Mouse (Mus musculus) intestine, postnatal 0 days (tissue): ENCODE results near the gene Socs4. TPM values are rescaled to one million over a fixed set of nuclear protein-coding genes. Genes with fewer than 3 reads are reported as not detected.

Source experiments
- ATAC-seq: fragments of 200-750 bp; cut with Nextera tagmentation; 2 replicates; pipeline ENCODE4 v1.8.0; 2017; ENCODE audit warnings: mild to moderate bottlenecking, moderate TSS enrichment, moderate library complexity
- H3K27ac ChIP-seq: fragments of 300-500 bp; sonication (generic); 2 replicates; pipeline ENCODE4 v1.5.1; 2014; ENCODE audit warnings: mild to moderate bottlenecking, low read depth, low read length, moderate library complexity
- H3K27me3 ChIP-seq: fragments of 300-500 bp; sonication (generic); replicated peaks from 2 replicates; pipeline ENCODE4 v1.6.1; 2014; ENCODE audit warnings: low read length, mixed read lengths; ENCODE audit not compliant: control insufficient read depth, insufficient read depth
- H3K36me3 ChIP-seq: fragments of 300-500 bp; sonication (generic); 2 replicates; pipeline ENCODE4 v1.6.1; 2014; ENCODE audit warnings: mild to moderate bottlenecking, moderate library complexity; ENCODE audit not compliant: control insufficient read depth, insufficient read depth
- H3K4me1 ChIP-seq: fragments of 300-500 bp; sonication (generic); replicated peaks from 2 replicates; pipeline ENCODE4 v1.6.1; 2014; ENCODE audit warnings: antibody characterized with exemption, low read length, mixed read lengths; ENCODE audit not compliant: control insufficient read depth, insufficient read depth
- H3K4me2 ChIP-seq: fragments of 300-500 bp; sonication (generic); replicated peaks from 2 replicates; pipeline ENCODE4 v1.6.1; 2014; ENCODE audit warnings: low read depth, mild to moderate bottlenecking, moderate library complexity
- H3K4me3 ChIP-seq: fragments of 300-500 bp; sonication (generic); 2 replicates; pipeline ENCODE4 v1.5.1; 2014; ENCODE audit warnings: low read depth, low read length
- H3K9ac ChIP-seq: fragments of 300-500 bp; sonication (generic); 2 replicates; pipeline ENCODE4 v1.6.1; 2014; ENCODE audit warnings: mild to moderate bottlenecking, low read depth, low read length
- H3K9me3 ChIP-seq: fragments of 300-500 bp; sonication (generic); 2 replicates; pipeline ENCODE4 v1.6.1; 2016; ENCODE audit warnings: mixed run types; ENCODE audit not compliant: control insufficient read depth
- CTCF ChIP-seq: sonication (generic); IDR thresholded peaks from 2 replicates; pipeline ENCODE4 v1.5.1; 2016; ENCODE audit warnings: low read depth, mild to moderate bottlenecking, control low read depth, antibody characterized with exemption, moderate library complexity
- WGBS: fragments of 180-500 bp; shearing (Covaris S2); extraction: QIAGEN DNeasy Blood & Tissue Kit; methylation state at CpG from one replicate; pipeline ENCODE4 v1.1.7; 2014; 5-methylcytosine and 5-hydroxymethylcytosine counted together
- polyA plus RNA-seq: library from polyadenylated mRNA; unstranded; fragments of >200 nt; fragmentation: Nextera tagmentation; extraction: Ambion mirVana; gene quantifications from 2 replicates; pipeline ENCODE4 v1.2.1, GENCODE M21; 2015

Gene Socs4
- polyA plus RNA-seq, 1 experiment from 2014 or later, result 4.3 TPM

- H3K4me3 ChIP-seq, result no peak overlapping the region
- no peak overlapping the region for H3K9ac ChIP-seq
- H3K36me3 ChIP-seq, result peaks cover 15% of the 10 kb centered on the region
- no peaks in the 10 kb centered on the region for H3K4me1 ChIP-seq
- H3K4me2 ChIP-seq, result no peak overlapping the region
- TF ChIP-seq CTCF, result no peak
- no peaks in the 10 kb centered on the region for H3K9me3 ChIP-seq
- H3K27ac ChIP-seq, result no peak overlapping the region
- no peaks in the 10 kb centered on the region for H3K27me3 ChIP-seq
- no peak for ATAC-seq
- WGBS, result 95% methylated on average over 4 of the region's 4 CpGs
Observed at GRCm38 (mm10) chr14:47269056-47269455, 7.7 kb upstream of the Socs4 start.

- H3K9me3 ChIP-seq, result no peaks in the 10 kb centered on the region
- no peak for ATAC-seq
- no peak for TF ChIP-seq CTCF
- H3K27ac ChIP-seq, result no peak overlapping the region
- H3K4me3 ChIP-seq, result no peak overlapping the region
- WGBS, result 95% methylated on average over 2 of the region's 2 CpGs
- peaks cover 15% of the 10 kb centered on the region for H3K36me3 ChIP-seq
- H3K9ac ChIP-seq, result no peak overlapping the region
- no peaks in the 10 kb centered on the region for H3K27me3 ChIP-seq
- H3K4me1 ChIP-seq, result no peaks in the 10 kb centered on the region
- no peak overlapping the region for H3K4me2 ChIP-seq
Observed at GRCm38 (mm10) chr14:47269706-47270105, 7.0 kb upstream of the Socs4 start.

- Histone ChIP-seq H3K27me3 (no peaks in the 10 kb centered on the region), H3K4me3 (no peak overlapping the region), H3K4me2 (no peak overlapping the region), H3K4me1 (no peaks in the 10 kb centered on the region), H3K9ac (no peak overlapping the region), H3K36me3 (peaks cover 9% of the 10 kb centered on the region), H3K27ac (no peak overlapping the region), H3K9me3 (no peaks in the 10 kb centered on the region)
- no peak for ATAC-seq
- TF ChIP-seq CTCF, result no peak
- WGBS, result 88% methylated on average over 3 of the region's 3 CpGs
Observed at GRCm38 (mm10) chr14:47273751-47274150, 3.0 kb upstream of the Socs4 start.

- no peak for ATAC-seq
- H3K27ac ChIP-seq, result no peak overlapping the region
- no peak overlapping the region for H3K9ac ChIP-seq
- no peaks in the 10 kb centered on the region for H3K9me3 ChIP-seq
- H3K27me3 ChIP-seq, result no peaks in the 10 kb centered on the region
- TF ChIP-seq CTCF, result no peak
- H3K4me2 ChIP-seq, result peak overlapping the region; percentile 84; the same call in 1 of the 2 replicates
- no peaks in the 10 kb centered on the region; the same call in 1 of the 2 replicates for H3K36me3 ChIP-seq
- 20% methylated on average over 3 of the region's 3 CpGs for WGBS
- no peak overlapping the region for H3K4me3 ChIP-seq
- no peaks in the 10 kb centered on the region for H3K4me1 ChIP-seq
Observed at GRCm38 (mm10) chr14:47275417-47275816, 1.3 kb upstream of the Socs4 start.

- Histone ChIP-seq H3K4me3 (peak overlapping the region; percentile 91), H3K27me3 (no peaks in the 10 kb centered on the region), H3K4me2 (peak overlapping the region; percentile 84), H3K9me3 (no peaks in the 10 kb centered on the region), H3K4me1 (no peaks in the 10 kb centered on the region), H3K27ac (0 out of 2 replicates have a peak overlapping the region, but pooled peaks have one; percentile 99), H3K9ac (peak overlapping the region; percentile 85), H3K36me3 (no peaks in the 10 kb centered on the region; the same call in 1 of the 2 replicates)
- TF ChIP-seq CTCF, result no peak
- 1% methylated on average over 22 of the region's 22 CpGs for WGBS
- ATAC-seq, result no peak
Observed at GRCm38 (mm10) chr14:47276036-47276603, 611 bp upstream of the Socs4 start.

- no peak overlapping the region for H3K4me3 ChIP-seq
- H3K27me3 ChIP-seq, result no peaks in the 10 kb centered on the region
- no peak for ATAC-seq
- no peaks in the 10 kb centered on the region for H3K36me3 ChIP-seq
- no peak overlapping the region for H3K27ac ChIP-seq
- no peak overlapping the region for H3K9ac ChIP-seq
- WGBS, result 73% methylated on average over 2 of the region's 2 CpGs
- peak; percentile 47 for TF ChIP-seq CTCF
- no peak overlapping the region for H3K4me2 ChIP-seq
- H3K4me1 ChIP-seq, result no peaks in the 10 kb centered on the region
- no peaks in the 10 kb centered on the region for H3K9me3 ChIP-seq
Observed at GRCm38 (mm10) chr14:47279058-47279457, 2.3 kb downstream of the Socs4 start.

GRCm38 (mm10) chr14:47281535-47281934 is 4.8 kb downstream of the Socs4 start:
- Histone ChIP-seq H3K27me3 (no peaks in the 10 kb centered on the region), H3K4me2 (no peak overlapping the region), H3K27ac (no peak overlapping the region), H3K4me1 (no peaks in the 10 kb centered on the region), H3K36me3 (no peaks in the 10 kb centered on the region), H3K9me3 (no peaks in the 10 kb centered on the region), H3K9ac (no peak overlapping the region), H3K4me3 (no peak overlapping the region)
- 87% methylated on average over 4 of the region's 4 CpGs for WGBS
- TF ChIP-seq CTCF, result no peak
- ATAC-seq, result no peak
